Mouse (Mus musculus) common myeloid progenitor, adult 5-6 weeks (primary cell): ENCODE results near the gene Exosc9. TPM values are rescaled to one million over a fixed set of nuclear protein-coding genes. Genes with fewer than 3 reads are reported as not detected.
"Not testable (repeated sequence)": the region's sequence is repeated elsewhere in the genome, so short reads cannot be mapped to it uniquely, and the experiment has no call there.

Experiments used
- ATAC-seq: replicated peaks from 2 replicates; pipeline ENCODE4 v1.8.0; 2016; ENCODE audit warnings: low read depth, mild to moderate bottlenecking, moderate TSS enrichment, inconsistent platforms; ENCODE audit not compliant: poor library complexity, severe bottlenecking
- total RNA-seq: library from RNA; stranded (forward); fragments of 200-1000, 187-1606 nt; gene quantifications from 2 replicates; pipeline ENCODE4 v1.2.3, GENCODE M21; 2017

The Exosc9 gene
- total RNA-seq, 1 experiment from 2014 or later = 152 TPM

DNA sequence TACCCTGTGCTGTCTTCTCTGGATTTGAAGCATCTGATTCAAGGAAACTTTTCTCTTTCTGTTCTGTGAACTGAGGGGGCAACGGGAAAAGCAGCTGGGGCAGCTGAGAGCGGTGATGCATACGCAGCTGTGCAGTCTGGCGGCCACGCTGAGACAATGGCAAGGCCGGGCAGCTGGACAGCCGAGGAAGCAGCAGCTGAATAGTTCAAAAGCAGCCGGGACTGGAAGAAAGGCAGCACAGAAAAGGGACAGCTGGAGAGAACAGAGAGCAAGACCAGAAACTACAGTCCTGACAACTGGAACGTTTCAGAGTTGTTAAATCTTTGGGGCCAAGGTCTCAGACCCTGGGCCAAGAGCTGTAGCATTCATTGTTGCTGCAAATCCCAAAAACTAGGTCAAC is 1.1 kb upstream of the Exosc9 start:
- ATAC-seq = no peak

- peak; percentile 34 for ATAC-seq
Measured at GRCm38 (mm10) chr3:36551851-36552384, 488 bp upstream of the Exosc9 start.

- no peak for ATAC-seq
Measured at GRCm38 (mm10) chr3:36557601-36558000, 5.2 kb downstream of the Exosc9 start.

- ATAC-seq = no peak
Measured at GRCm38 (mm10) chr3:36559606-36560005, 7.2 kb downstream of the Exosc9 start.

DNA sequence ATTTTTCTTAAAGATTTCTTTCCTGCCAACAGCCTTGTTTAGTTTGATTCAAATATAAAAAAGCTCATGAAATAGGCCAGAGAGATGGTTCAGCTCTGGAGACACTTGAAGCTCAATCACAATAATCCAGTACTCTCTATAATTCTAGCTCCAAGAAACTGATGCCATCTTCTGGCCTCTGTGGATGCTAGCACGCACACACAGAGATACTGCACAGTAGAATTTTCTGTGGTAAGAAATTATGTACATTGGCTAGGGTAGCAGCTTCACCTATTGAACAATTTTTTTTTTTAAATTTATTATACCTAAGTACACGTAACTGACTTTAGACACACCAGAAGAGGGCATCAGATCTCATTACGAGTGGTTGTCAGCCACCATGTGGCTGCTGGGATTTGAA is 11.3 kb downstream of the Exosc9 start:
- no peak for ATAC-seq

GRCm38 (mm10) chr3:36569836-36570235 is 17.4 kb downstream of the Exosc9 start:
- ATAC-seq = no peak

- 0 out of 2 replicates have a peak, but pooled peaks have one; percentile 6 for ATAC-seq
Measured at GRCm38 (mm10) chr3:36571361-36571826, 19.0 kb downstream of the Exosc9 start.

- peak; percentile 98 for ATAC-seq
Measured at GRCm38 (mm10) chr3:36571827-36572378, 19.5 kb downstream of the Exosc9 start, which contains the start of gene Ccna2. TSS of gene Ccna2 (minus strand) at chr3:36572150.

DNA sequence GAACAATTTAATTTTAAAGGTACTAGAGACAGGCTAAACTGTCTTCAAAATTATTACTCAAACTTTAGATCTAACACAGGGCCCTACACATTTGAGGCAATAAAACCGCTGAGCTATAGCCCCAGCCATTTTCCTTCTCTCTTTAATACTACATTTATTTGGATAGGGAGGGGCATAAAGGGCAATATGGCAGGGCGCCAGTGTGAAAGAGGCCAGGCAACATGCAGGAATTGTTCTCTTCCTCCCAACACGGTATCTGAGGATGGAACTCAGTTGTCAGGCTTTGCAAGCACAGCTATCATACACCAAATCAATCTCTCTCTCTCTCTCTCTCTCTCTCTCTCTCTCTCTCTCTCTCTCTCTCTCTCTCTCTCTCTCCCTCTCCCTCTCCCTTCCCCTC is 46.4 kb downstream of the Exosc9 start:
- no peak for ATAC-seq

DNA sequence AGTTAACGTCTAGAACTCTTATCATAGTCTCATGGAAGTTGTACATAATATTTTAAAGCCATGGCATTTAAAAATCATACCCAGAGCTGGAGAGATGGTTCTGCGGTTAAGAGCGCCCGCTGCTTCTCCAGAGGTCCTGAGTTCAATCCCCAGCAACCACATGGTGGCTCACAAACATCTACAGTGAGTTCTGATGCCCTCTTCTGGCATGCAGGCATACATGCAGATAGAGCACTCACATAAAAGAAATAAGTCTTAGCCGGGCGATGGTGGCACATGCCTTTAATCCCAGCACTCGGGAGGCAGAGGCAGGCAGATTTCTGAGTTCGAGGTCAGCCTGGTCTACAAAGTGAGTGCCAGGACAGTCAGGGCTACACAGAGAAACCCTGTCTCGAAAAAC is 47.4 kb downstream of the Exosc9 start:
- ATAC-seq = not testable (repeated sequence)

- ATAC-seq = no peak
Measured at GRCm38 (mm10) chr3:36605894-36606783, 53.7 kb downstream of the Exosc9 start.

DNA sequence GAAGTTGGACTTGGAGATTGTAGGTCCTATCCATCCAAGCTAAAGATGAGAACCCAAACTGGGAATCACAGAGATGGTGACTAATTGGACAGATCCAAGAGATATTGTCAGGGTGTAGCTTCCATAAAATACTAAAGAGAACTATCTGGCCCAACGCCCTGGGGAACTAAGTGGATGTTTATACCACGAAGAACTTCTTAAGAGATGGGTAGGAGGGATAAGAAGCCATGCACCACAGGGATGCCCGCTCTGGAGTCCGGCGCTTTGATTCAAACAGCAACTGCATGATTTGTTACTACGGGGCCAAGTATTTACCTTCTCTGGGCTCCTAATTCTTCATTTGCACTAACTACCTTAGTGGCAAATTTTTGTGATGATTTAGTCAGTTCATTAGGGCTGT is 60.3 kb downstream of the Exosc9 start:
- no peak for ATAC-seq

- ATAC-seq = peak; percentile 100
Measured at GRCm38 (mm10) chr3:36613202-36613907, 60.9 kb downstream of the Exosc9 start, which contains the start of gene Bbs7. TSS of gene Bbs7 (minus strand) at chr3:36613477.

- no peak for ATAC-seq
Measured at GRCm38 (mm10) chr3:36613908-36614255, 61.5 kb downstream of the Exosc9 start.

Other genes with a start within 250 kb of the Exosc9 start
- 54.6 and 60.2 TPM in 2 replicates for gene Anxa5, start 76.7 kb upstream of the Exosc9 start, total RNA-seq
- not detected in 2 replicates for gene 1810062G17Rik, start 76.7 kb upstream of the Exosc9 start, total RNA-seq
- not detected in 2 replicates for gene Gm11549, start 30.8 kb upstream of the Exosc9 start, total RNA-seq
- gene Ccna2, start 19.5 kb downstream of the Exosc9 start, total RNA-seq = 214 and 216 TPM in 2 replicates
- 3.2 and 6.3 TPM in 2 replicates for gene Bbs7, start 60.9 kb downstream of the Exosc9 start, total RNA-seq
- not detected in 2 replicates for gene Trpc3, start 137.6 kb downstream of the Exosc9 start, total RNA-seq